Mouse (Mus musculus) kidney, adult 18-20 months (tissue): Measurements from ENCODE around the gene Zc3hav1l.

Experiments used
- DNase-seq: peaks from one replicate; pipeline ENCODE4 v3.0.0; 2021

Gene Zc3hav1l

DNA sequence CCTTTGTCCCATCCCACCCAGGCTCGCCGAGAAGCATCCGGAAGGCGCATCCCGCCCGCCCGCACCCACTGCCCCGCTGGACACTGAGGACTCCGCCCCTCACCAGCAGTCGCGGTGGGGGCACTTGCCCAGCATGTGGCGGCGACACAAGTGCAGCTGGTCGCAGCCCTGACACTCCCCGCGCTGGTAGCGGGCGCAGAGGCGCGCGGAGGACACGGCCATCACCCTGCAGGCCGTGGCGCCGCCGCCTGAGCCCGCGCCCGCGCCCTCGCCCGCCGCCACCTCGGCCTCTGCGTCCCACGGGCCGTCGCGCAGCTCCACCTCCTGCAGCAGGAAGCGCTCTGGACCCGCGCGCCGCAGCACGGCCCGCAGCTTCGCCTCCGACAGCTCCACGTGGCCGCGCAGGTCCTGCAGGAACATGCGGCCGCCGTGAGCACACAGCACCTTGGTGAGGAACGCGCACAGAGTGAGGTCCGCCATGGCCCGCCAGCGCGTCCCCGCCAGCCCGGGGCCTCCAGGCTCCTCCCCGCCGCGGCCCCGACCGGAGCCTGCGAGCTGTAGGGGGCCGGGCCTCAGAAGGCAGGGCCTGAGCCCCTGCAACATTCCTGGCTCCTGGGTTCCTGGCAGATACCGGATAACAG lies at the start of gene Zc3hav1l:
Gene Zc3hav1l, minus strand, starts transcription at position 499 of the 641 bp plus-strand sequence.
- peak; percentile 71 for DNase-seq

DNA sequence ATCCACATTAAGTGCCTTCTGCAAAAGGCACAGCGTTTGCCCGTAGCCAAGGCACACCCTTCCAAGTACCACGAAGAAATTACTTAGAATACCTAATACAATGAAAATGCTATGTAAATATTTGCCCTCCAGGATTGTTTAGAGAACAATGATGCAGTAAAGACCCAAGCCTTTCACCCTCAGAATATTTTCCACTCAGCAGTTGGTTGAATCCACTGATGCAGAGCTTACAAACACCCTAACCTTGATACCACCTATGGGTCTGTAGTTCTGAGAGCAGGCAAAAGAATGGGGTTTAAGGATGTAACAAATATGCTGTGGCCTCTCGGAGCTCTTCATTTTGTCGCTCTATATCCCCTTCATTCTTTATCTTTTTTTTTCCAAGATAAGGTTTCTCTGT lies 48.8 kb upstream of the Zc3hav1l start:
- no peak for DNase-seq

GRCm38 (mm10) chr6:38345796-38346195 lies 46.7 kb upstream of the Zc3hav1l start:
- DNase-seq, result peak; percentile 32

GRCm38 (mm10) chr6:38344006-38344670 lies 45.1 kb upstream of the Zc3hav1l start:
- DNase-seq, result no peak

DNA sequence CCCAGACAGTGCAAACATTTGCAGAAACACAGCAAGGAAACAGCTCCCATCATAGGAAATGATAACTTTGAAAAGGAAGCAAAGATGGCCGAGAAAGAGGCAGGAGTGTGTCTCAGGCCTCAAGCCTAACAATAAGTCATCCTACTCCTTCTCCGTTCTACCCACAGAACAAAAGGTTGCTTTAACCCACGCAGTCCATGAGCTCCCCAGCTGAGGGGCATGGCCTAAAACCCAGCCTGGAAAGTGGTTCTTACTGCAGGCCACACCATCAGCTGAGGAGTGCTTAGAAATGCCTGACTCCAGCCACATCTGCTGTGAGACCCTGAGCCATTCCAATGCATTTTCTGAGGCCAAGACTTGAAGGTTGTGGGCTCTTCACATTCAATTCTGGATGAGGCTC lies 44.5 kb upstream of the Zc3hav1l start:
- no peak for DNase-seq

DNA sequence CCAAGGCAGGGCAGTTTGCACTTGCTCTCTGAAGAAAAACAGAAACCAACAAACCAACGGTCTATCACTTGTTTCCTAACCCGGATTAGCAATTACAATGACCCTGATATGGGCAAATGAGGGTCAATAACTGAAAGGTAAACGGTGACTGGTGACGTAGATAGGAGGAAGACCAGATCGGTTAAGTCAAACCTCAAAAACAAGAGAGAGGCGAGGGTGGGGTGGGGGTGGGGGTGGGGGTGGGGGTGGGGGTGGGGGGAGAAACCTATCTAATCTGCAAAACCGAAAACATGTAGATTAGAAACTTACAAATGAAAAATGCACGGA lies 43.6 kb upstream of the Zc3hav1l start:
- no peak for DNase-seq

DNA sequence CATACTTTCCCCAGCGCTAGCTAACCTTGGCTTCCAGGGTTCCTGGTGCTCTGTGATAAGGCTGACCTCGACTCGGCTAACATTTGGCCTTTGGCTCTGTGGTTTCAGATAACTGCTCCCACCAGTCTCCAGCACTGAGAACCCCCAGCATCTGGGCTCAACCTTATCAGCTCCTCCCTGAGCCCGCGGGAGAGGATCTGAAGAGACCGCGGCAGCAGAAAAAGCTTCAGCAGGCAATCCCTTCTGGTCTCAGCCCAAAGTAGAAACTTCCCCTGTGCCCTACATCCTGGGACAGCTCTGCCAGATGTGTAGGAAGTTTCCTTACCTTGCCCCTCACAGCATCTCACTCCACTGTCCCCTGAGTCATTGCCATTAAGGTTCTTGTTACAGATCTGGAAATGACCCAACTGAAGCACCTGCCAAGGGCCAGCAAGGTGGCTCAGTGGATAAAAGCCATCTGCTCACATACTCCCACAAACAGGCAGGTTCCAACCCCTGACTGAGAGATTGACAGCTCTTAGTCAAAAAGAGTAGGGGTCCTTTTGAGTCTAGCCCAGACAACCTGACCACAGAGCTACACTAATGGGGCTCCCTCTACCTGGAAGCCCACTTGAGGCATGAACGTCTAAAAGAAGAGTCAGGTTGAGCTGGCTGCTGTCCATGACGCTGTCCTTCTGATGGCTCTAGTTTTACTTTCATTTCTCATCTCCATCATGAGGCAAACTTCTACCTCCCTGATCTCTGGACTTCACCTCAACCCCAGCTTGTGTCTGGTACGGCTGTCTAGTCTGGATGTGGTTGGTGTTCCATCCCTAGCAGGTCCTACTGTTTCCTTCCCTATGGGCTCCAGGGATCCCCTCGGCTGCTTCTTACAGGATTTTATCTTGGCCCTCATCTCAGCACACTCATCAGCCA lies 42.9 kb upstream of the Zc3hav1l start:
- no peak for DNase-seq

GRCm38 (mm10) chr6:38339078-38339477 lies 40.0 kb upstream of the Zc3hav1l start:
- DNase-seq, result no peak

- no peak for DNase-seq
Measured at GRCm38 (mm10) chr6:38337951-38338350, 38.9 kb upstream of the Zc3hav1l start.

DNA sequence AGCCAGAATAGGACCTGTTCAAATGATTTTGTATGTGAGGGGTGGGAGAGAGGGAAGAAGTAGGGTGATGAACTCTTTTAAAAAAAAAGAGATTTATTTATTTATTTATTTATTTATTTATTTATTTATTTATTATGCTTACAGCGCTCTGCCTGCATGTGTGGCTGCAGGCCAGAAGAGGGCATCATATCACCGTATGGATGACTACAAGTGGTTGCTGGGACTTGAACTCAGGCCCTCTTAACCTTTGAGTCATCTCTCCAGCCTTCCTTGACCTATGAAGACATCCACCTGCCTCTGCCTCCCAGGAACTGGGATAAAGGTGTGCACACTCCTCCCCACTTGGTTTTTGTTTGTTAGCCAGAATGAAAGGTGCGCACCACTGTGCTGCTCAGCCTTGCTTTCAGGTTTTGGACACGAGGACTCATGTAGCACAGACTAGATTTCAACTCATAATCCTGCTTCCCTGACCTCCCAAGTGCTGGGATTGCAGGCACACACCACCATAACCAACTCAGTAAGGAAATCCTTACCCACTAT lies 38.2 kb upstream of the Zc3hav1l start:
- no peak for DNase-seq

GRCm38 (mm10) chr6:38335264-38335663 lies 36.2 kb upstream of the Zc3hav1l start:
- no peak for DNase-seq

DNA sequence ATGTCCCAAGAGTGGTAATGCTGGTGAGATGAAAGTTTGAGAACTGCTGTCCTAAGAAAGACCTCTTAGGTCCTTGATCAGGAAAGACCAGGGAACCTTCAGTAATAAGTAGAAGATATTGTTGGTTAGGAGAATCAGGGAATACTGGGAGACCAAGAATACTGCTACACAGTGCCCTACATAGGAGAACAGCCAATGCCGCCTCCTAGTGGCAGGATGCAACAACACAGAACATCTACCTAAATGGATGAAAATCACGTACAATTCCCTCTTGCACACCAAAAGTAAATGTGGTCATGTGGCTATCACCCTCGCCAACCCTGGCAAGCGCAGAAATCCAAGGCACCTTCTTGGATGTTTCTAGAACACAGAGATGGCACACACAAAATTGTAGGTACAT lies 27.5 kb upstream of the Zc3hav1l start:
- peak; percentile 43 for DNase-seq

GRCm38 (mm10) chr6:38320621-38321020 lies 21.6 kb upstream of the Zc3hav1l start:
- DNase-seq, result no peak

DNA sequence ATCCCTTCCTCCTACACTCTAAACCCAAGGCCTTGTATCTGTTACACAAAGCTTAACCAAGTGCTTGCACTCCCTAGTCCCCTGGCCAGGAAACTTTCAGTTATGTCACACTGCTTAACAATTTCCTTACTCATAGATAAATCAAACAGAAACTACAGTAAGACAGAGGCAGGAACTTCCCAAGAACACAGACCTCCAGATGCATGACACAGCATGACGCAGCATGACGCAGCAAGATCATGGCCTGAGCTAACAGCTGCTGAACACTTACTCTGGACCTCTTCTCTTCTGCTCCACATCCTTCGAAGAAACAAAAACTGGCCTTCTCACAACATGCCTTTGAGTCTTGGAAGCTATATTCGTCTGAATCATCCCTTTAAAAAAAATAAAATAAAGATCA lies 17.0 kb upstream of the Zc3hav1l start:
- DNase-seq, result no peak

- no peak for DNase-seq
Measured at GRCm38 (mm10) chr6:38309741-38310140, 10.7 kb upstream of the Zc3hav1l start.

GRCm38 (mm10) chr6:38304981-38305380 lies 5.9 kb upstream of the Zc3hav1l start:
- no peak for DNase-seq

DNA sequence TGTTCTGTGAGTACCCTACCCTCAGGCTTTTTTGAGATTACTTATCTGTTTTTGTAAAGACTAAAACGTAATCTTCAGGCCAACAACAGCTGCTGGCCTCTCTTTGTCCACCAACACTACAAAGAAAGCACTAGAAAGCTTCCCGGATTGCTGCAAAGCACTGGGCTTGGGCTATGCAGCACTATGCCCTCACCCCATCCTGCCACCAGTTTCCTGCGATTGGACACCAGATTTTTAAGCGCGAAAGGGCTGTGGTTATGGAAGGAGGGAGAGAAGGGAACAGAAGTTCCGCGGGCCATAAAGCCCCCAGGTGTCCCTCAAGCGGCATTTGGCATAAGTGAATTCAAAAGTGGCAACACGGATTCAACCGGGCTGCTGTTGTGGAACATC lies 818 bp downstream of the Zc3hav1l start:
- peak; percentile 7 for DNase-seq

GRCm38 (mm10) chr6:38297580-38298245 lies 1.3 kb downstream of the Zc3hav1l start:
- no peak for DNase-seq

- DNase-seq, result no peak
Measured at GRCm38 (mm10) chr6:38293708-38294107, 5.4 kb downstream of the Zc3hav1l start.

DNA sequence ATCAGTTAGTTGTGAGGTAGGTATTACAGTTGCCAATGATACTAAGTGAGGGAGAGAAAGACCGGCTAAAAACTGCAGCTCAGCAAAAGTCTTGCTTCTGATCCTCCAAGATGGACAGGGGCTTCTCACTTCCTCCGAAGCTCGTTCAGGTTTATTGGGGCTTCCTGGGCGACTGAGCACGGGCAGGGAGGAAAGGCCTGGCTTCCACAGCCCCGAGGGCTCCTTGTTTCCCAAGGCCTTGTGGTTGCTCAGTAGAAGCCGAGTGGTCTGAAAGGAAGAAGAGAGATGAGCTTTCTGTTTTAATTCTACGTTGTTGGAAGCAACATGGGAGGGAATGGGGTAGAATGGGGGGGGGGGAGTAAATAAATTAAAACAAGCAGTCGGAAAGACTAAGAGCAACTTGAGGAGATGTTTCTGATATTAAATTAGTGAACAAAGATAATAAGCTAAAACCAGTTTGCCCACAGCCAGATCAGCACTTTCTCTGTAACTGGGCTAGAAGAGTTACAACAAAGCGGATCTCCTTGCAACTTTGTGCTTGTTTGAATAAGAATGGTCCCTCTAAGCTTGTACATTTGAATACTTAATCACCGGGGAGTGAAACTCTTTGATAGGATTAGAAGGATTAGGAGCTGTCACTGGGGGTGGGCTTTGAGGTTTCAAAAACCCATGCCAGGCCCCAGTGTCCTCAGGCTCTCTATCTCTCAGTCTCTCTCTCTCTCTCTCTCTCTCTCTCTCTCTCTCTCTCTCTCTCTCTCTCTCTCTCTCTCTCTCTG lies 6.0 kb downstream of the Zc3hav1l start:
- DNase-seq, result no peak

- no peak for DNase-seq
Measured at GRCm38 (mm10) chr6:38284422-38284821, 14.6 kb downstream of the Zc3hav1l start.

DNA sequence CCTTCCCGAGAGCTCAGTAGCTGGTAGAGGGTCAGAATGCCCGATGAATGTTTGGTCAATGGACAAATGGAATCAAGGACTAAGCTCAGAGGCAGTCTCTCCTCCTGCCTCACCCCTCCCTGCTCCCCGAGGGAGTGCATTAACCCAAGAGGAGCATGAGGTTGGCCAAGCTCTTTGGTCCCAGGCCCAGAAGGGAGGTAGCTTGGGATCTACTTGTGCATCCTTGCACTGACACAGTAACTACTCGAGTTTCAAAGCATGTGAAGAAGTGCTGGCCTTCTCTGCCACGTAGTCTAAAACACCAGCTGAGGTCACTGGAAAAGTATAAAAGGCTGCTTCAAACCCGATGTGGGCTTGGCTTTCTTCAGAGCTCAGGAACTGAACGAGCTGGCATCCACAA lies 34.6 kb downstream of the Zc3hav1l start:
- DNase-seq, result no peak
